In the genomic region with DNA sequence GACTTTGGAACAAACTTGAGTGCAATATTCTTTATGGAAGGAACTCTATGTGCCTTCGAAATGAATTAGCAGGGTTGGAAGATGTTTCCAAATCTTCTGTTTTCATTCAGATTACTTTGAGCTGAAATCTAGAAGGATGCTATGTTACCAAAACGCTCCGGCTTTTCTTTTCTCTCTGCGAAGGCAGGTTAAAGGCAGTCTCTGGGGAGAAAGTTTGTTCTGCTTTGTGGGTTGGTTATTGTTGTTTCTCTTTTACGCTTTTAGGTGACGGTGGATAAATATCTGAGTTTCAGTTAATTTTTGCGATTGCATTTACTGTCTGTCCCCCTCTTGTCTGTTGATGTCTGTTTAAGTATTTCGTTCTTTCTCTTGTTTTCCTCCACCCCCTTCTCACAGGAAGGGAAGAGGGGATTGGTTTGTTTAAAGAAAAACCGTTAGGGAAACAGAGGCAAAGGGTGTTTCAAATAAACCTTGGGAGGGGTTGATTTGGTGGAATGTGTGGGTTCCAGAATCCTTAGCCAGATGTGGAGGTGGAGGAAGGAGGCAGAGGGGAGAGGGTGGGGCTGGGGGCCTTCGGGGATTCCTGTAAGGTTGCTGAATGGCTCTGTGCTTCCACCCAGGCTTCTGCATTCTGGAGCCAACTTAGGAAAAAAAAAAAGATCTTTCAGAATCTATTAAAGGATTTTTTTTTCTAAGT, we compare ENCODE assay signal across 8 mouse cellular contexts. TPM values are rescaled to one million over a fixed set of nuclear protein-coding genes. Genes with fewer than 3 reads are reported as not detected.
DNase-seq lines count a peak whose midpoint lies in the region; ATAC-seq and TF ChIP-seq lines count a peak whose summit lies in the region.
"Had no signal": no experiment of that assay in that cellular context is flagged by ENCODE, and none has a peak within 500 bp of the region (broad histone marks: within the 10 kb centered on the region; RNA-seq: fewer than 3 reads in every experiment).

No protein-coding gene starts in this region.

- no peak; the same call in 1 of the 2 replicates for TF ChIP-seq POLR2A in embryonic fibroblast, embryonic 13.5 days (IDR thresholded peaks at IDR 0.05; ENCODE audit: low read depth, low read length)

- H3K4me1 ChIP-seq in liver, embryonic 16.5 days (ENCODE audit: control insufficient read depth, low read depth, low read length) = no peaks in the 10 kb centered on the region; the same call in 1 of the 2 replicates
- H3K4me1 ChIP-seq in embryonic fibroblast, embryonic 13.5 days (ENCODE audit: control insufficient read depth, insufficient read depth, low read length) = peaks cover 14% of the 10 kb centered on the region

- DNase-seq in liver = no peak
- DNase-seq in R1 (ENCODE audit: low read depth, low spot score) = peak; percentile 54
- no peak for DNase-seq in layer of hippocampus, adult 11-12 months (ENCODE audit: low spot score)
- no peak for DNase-seq in cerebellum, postnatal 36 days

- no peak for TF ChIP-seq CTCF in embryonic fibroblast, embryonic 13.5 days (IDR thresholded peaks at IDR 0.05; ENCODE audit: borderline replicate concordance, insufficient read depth, low read length)

- no peak overlapping the region; the same call in 1 of the 2 replicates for H3K27ac ChIP-seq in liver, embryonic 16.5 days (ENCODE audit: low read length)
- peak overlapping the region; percentile 100 for H3K27ac ChIP-seq in embryonic fibroblast, embryonic 13.5 days (ENCODE audit: insufficient read depth, low read length)
- H3K27ac ChIP-seq in macrophage = peak overlapping the region; percentile 96

- 44% methylated on average over 10 of the region's 10 CpGs for WGBS in liver, embryonic 16.5 days (ENCODE audit: insufficient replicate concordance)
- 25% methylated on average over 10 of the region's 10 CpGs for WGBS in macrophage (ENCODE audit: missing documents)

- 0 out of 2 replicates have a peak overlapping the region, but pooled peaks have one; percentile 3 for H3K4me2 ChIP-seq in liver, embryonic 16.5 days (ENCODE audit: low read depth, low read length)

- no peak overlapping the region for H3K9ac ChIP-seq in liver, embryonic 16.5 days (ENCODE audit: low read depth, low read length)

- no peaks in the 10 kb centered on the region for H3K36me3 ChIP-seq in liver, embryonic 16.5 days (ENCODE audit: control insufficient read depth, insufficient read depth)
- H3K36me3 ChIP-seq in macrophage (ENCODE audit: inconsistent target) = no peaks in the 10 kb centered on the region

- H3K4me3 ChIP-seq in liver, embryonic 16.5 days (ENCODE audit: low read depth, low read length) = no peak overlapping the region
- H3K4me3 ChIP-seq in embryonic fibroblast, embryonic 13.5 days (ENCODE audit: insufficient read depth, low read length) = peak overlapping the region; percentile 100
- peak overlapping the region; percentile 65 for H3K4me3 ChIP-seq in macrophage (ENCODE audit: inconsistent target)

- no peaks in the 10 kb centered on the region for H3K27me3 ChIP-seq in liver, embryonic 16.5 days (ENCODE audit: control insufficient read depth, insufficient read depth, low read depth, low read length)

- H3K79me2 ChIP-seq in macrophage (ENCODE audit: inconsistent target) = peaks cover 66% of the 10 kb centered on the region

- H3K9me3 ChIP-seq in liver, embryonic 16.5 days (replicated peaks; ENCODE audit: control insufficient read depth, low read length) = no peaks in the 10 kb centered on the region

- ATAC-seq in liver, embryonic 16.5 days (ENCODE audit: low read depth) = no peak

RNA-seq across cellular contexts. Expression of a gene that starts 1.1 kb away (rescaled TPM):
- 1.7 and 2.2 TPM in 2 replicates for polyA plus RNA-seq in liver, embryonic 16.5 days (2015; fragmentation: Nextera tagmentation; extraction: Ambion mirVana)
- 952 and 959 TPM in 2 replicates for polyA plus RNA-seq in embryonic fibroblast, embryonic 13.5 days (2011; ENCODE audit: insufficient read length, low read depth, missing spikeins)
- 100 to 1,000 TPM in 9 of 26 experiments, 10 to 100 TPM in 11, 1 to 10 TPM in 6; 3.0 to 546 (median 57.0) TPM for total RNA-seq in macrophage (2018; cell fraction: chromatin; rRNA removed)
- 100 to 1,000 TPM in 13 of 26 experiments, 10 to 100 TPM in 13; 25.9 to 510 (median 155) TPM for total RNA-seq in macrophage (2018; cell fraction: cytosol; rRNA removed)
- 100 to 1,000 TPM in 13 of 26 experiments, 10 to 100 TPM in 13; 21.9 to 558 (median 121) TPM for total RNA-seq in macrophage (2018; cell fraction: nucleus; rRNA removed)
- polyA plus RNA-seq in macrophage (2018) = 209 to 490 TPM (median 475 TPM) in 3 replicates

RNA-seq across cellular contexts. Expression of a gene that starts 53.3 kb away (rescaled TPM):
- not detected in 2 replicates for polyA plus RNA-seq in liver, embryonic 16.5 days (2015; fragmentation: Nextera tagmentation; extraction: Ambion mirVana)
- polyA plus RNA-seq in embryonic fibroblast, embryonic 13.5 days (2011; ENCODE audit: insufficient read length, low read depth, missing spikeins) = 1.1 and 4.3 TPM in 2 replicates
- not detected for total RNA-seq in macrophage (2018; cell fraction: chromatin; rRNA removed)
- total RNA-seq in macrophage (2018; cell fraction: cytosol; rRNA removed) = not detected
- total RNA-seq in macrophage (2018; cell fraction: nucleus; rRNA removed) = not detected
- polyA plus RNA-seq in macrophage (2018) = not detected in 3 replicates
- total RNA-seq: adrenal gland, adult 8-10 months had no signal

Comparison
In these comparisons a context has a peak if more than half of its experiments do, and no peak if none do; other contexts are left out.
1. RNA of a gene that starts 1.1 kb away (polyA plus RNA-seq): 952 to 959 TPM in embryonic fibroblast, embryonic 13.5 days and 209 to 490 TPM in macrophage; 1.7 to 2.2 TPM in liver, embryonic 16.5 days; every median in the first group is over 10 times any median in the second.